Mouse (Mus musculus) fibroblast of lung, adult 2 months (primary cell): ENCODE measurements at regions not wholly inside any gene's neighbourhood (a gene's known extent, or its start where the extent isn't known, plus 50 kb on each side); places are given as distances from the start of the nearest gene placed in this dataset.

Experiments used
- DNase-seq: peaks from one replicate; pipeline ENCODE4 v3.0.0-alpha.2; 2011; ENCODE audit warnings: low read depth

DNA sequence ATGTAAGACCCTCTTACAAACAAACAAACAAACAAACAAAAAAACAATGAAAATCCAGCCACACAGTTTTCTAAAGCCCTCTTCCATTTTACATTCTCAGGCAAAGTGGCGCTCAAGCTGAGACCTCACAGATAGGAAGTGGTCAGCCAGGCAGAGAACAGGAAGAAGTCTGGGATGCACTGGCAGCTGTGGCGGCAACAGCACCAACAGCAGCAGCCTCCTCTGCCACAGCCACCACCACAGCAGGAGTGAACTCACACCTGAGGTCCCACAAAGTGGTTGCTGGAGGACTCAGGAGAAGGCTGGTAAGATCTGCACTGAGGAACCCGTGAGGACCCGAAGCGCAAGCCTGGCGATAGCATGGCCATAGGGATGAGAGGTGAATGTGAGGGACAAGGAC is 156.3 kb downstream of the Grm4 start:
- no peak for DNase-seq

DNA sequence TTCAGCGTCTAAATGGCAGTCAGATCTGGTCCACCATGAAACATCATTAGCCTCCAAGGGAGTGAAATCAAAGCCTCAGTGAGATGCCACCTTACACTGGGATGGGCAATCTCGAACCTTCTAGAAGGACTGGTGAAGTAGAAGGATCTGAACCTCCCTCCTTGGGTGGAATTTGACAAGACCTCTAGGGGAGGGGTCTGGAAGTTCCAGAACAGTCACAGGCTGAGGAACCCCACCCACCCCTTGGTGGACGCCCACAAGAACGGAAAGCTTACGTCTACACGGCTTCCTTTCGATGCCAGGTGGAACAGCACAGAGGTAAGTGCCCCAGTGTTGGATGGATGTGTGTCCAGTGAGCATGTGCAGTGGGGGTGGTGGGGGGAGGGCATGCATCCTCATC is 156.9 kb downstream of the Grm4 start:
- DNase-seq, result no peak

DNA sequence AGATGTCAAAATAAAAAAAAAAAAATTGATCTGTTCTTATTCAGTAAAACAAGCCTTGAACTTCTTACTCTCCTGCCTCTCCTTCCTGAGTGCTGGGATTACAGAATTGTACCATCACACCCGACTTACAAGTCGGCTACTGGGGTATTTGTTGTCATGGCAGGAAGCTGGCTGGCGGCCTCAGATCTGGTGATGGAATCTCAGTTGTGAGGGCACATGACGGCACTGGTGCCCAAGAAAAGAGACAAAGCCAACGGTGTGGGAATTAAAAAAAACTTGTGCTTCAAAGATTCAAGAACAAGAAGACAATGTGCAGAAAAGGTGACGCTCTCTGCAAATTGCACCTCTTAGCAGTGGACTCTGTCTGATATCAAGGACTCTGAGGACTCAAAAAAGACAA is 157.3 kb downstream of the Grm4 start:
- no peak for DNase-seq

DNA sequence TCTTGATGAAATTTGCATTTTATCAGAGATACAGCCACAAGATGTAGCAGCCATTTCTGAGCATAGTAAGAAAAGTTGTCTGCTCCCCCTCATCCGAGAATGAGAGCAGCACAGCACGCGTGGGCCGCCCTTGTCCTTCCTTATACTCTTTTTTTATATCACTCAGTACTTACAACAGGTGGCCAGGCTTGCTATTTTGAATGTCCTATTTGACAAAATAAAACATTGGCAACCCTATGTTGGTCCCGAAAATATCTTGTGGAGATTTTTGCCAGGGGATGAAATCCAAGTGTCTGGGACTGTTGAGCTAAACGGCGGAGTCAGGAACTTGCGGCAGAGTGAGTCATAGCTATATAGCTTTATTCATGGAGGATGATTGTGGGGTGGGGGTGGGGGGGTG is 158.0 kb upstream of the Lemd2 start:
- DNase-seq, result no peak

DNA sequence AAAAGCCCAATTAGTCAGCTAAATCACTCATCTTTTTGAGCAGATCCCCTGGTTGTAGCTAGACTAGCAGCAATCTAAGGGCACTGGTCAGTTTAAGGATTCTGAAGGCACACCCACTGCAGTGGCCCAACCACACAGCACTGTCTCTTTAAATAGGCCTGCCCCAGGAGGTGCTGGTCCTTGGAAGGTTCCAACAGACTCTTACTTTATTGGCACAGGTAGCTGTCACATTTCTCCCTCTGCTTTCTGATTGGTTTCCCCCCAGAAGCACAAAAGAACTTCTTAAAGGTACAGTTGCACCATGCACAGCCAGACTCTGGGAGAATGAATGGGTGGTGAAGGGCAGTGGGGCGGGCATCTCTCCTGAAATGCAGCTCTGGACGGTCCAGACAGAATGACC is 157.1 kb upstream of the Lemd2 start:
- no peak for DNase-seq

DNA sequence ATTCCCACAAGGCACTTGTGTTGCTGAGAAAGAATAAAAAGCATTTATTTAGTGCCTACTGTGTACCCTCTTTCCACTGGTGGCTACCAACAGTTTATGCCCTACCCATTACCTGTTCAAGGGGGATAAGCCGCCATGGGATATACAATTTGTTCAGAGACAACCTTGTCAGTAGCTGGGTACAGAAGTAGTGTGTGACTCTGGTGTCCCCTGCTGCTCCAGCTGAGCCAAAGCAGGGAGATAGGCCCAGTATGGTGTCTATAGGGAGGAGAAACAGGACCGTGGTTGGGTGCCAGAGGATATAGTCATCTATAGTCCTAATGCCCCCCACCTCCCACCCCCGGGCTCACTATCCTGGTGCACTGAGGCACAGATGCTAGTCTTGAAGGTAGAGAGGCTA is 152.6 kb upstream of the Lemd2 start:
- no peak for DNase-seq

DNA sequence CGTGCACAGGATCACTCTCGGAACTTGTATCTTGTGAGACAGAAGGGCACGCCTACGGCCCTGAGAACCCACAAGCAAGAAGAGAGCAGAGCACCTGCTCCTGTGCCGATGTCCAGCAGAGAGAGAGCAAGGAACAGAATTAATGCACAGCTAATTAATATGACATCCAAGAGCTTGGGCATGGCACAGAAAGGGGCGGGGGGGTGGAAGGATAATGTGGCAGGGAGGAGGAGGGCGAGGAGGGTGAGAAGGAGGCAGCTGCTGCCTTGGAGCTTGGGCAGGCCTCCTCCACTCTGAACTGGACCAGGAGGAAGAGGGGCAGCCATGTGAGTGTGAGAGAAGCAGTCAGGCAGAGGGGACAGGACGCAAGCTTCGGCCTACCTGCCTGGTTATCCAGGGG is 151.4 kb upstream of the Lemd2 start:
- no peak for DNase-seq

DNA sequence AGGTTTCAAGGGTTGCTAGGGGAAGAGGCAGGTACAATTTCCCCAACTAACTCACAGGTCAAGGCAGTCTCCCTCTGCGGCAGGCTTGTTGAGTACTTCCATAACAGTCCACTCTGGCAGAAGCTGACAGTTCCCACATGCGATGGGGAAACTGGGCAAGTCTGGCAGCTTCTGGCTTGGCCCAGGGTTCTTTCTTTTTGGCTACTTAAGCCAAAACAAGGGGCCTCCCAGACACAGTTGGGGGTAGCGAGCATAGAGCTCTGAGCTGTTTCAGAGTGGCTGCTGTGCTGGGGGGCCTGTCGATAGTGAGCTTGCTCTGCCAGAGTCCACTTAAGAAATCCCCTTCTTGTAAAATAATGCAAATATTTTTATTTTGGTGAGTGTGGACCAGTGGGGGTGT is 150.8 kb upstream of the Lemd2 start:
- DNase-seq, result no peak

DNA sequence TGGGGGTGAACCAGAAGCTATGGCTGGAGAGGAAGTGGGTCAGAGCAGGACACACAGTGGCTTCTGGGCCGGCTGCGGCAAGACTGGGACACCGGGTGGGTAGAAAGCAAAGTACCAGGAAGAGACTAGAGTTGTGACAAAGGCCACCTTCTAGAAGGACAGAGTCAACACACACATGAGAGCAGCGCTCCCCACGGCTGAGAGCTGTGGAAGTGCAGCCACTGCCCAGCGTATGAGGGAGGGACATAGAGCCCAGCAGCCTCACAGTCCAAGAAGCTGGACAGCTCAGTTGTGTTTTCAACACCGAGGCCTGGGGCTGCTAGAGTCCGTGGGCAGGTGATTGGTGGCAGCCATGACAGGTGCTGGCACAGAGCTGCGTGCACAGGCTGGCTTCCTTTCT is 145.6 kb upstream of the Lemd2 start:
- DNase-seq, result no peak

DNA sequence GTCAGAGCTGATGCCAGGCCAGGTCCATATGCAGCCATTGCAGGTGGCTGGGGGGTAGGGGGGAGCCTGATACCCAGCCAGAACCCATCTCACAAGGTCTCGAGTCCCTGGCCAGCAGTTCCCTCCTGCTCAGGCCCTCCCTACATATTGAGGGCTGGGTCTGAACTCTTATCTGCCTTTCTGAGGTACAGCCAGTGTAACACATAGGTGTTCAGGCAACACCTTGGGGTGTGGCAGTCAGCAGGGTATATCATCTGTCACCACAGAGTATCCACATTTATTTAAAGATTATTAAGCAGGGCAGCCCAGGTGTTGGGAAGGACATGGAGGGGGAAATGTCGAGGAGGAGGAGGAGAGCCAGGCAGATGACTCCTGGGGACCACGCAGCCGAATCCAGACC is 145.2 kb upstream of the Lemd2 start:
- DNase-seq, result no peak

DNA sequence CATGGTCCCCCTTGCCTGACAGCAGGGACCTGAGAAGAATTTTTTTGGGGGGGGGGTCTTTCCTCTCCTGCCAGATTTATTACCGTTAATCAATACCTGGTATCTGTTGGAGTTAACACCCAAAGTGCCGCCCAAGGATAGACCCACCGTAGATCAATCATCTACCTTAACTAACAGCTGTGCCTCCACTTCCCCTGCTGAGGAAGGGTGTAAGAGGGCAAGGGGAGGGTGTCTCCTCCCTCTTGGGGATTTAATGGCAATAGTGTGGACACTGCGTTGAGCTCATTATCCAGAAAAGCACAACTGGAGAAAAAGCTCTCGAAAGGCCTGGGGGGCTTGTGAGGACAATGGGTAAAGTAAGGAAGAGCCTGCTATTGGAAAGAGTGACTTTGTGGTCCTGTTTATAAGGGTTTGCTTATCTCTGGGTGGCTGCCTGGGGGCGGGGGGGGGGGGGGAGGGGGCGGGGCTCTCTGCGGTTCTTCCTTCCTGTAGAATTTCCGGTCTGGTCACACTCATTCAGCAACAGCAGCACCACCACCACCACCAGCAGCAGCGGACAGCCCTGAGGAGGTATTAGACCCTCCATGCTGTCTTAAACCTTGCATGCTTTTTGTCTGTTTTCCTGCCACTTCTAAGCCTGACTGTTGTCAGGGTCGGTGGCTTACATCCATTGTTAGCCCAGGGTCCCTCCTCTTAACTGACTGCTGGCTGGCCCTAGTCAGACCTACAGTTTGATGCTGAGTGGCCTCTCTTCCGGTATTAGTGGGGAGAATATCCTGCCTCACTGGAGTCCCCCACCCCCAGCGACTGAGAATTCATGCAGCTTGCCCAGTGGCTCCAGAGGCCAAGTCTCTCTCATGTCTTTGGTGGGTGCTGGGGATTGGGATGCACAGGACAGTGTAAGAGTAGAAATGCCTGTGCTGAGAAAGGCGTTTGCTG is 138.0 kb upstream of the Lemd2 start:
- DNase-seq, result no peak

DNA sequence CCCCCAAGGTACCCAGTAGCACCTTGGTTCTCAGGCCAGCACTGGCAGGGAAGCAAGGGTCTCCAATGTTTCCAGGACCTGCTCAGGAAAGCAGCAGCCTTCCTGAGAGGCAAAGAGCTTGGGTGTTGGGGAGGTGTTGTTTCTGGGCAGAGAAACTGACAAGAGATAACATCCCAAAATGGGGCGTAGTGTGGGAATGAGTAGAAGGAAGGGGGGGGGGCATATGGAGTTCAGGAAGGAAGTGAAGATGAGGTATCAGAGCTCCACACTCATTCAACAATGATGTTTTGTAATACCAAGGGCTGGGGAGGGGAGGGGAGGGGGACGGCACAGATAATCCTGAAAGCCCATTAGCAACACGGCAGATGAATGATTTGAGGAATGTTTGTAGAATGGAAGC is 135.6 kb upstream of the Lemd2 start:
- no peak for DNase-seq

DNA sequence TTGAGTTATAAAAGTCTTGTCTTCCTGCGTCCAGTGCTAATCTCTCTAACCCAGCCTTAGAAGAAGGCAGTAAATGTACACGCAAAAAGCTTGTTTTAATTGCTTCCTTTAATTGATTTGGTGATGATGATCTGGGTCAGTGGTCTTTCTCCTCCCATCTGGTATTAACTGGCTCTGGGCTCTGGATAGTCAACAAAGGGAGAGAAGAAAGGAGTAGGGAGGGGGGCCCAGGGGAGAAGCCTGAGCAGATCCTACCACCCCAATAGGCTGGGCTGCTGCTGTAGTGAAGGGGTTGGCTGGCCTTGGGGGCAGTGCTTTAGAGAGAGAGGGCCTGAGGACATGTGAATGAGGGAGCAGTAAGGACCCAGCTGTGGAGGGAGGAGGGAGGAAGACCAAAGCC is 135.0 kb upstream of the Lemd2 start:
- DNase-seq, result no peak

DNA sequence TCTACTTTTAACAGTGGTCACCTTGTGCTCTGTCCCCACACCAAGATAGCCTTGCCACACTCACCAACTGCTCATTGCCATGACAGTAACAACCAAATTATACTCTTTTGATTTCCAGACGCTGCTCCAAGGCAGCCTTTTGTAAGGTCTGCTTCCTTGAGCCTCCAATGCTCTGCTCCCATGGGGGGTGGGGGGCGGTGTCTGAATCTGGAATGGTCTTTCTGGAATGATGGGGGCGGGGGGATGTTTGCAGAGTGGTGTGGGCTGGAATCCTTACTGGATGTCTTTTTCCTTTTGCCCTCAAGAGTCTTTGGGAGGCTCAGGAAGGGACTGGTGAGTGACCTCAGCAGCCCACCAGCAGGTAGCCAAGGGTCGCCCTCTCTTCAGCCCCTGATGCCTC is 131.4 kb upstream of the Lemd2 start:
- DNase-seq, result no peak

DNA sequence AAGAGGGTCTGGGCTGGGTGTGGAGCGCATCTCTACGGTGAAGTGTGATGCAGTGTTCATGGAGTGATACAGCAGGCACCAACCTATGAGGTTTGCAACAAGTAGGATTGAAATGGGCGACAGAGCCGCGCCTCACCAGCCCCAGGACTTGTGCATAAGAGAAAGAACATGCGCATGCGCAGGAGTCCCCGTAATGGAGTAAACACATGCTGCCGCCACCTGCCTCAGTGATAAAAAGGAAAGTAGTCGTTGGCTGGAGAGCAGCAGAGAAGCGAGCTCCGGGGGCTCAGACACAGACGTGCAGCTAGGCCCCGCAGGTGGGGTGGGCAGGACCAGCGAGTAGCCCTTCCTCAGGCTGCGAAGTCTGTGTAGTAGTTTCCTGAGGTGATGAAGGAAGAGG is 129.3 kb upstream of the Lemd2 start:
- no peak for DNase-seq

DNA sequence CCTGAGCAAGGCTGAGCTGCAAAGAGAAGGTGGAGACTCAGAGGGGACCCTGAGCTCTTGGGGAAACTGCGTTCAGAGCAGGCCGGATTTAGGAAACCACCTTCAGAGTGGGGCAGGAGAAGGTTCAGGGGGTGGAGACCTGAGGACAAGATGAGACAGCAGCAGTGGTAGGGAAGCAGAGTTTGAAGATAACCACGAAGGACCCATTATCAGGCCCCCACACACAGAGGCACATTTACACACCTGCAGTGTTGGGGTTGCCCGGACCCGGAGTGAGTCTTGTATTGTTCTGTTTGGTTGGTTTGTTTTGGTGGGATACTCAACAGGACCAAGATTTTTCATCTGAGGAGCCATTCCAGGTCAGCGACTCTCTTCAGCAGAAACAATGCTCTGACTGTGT is 128.9 kb upstream of the Lemd2 start:
- DNase-seq, result no peak

DNA sequence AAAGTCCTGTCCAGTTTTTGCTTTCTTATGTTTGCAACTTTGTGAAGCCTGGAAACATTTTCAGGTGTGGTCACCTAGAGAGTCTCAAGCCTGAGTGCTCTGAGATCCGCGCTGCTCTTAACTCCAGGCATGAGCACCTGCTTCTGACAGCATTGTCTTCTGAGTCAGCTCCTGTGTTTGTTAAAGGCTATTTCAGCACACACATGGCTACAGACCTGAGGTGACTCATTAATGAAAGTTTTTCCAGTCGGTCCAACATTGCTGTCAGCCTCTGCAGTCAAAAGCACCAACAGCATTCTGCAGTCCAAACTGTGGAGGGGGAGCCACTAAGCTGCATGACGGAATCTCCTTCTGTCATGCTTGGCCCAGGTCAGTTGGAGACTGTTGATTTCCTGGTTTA is 127.8 kb upstream of the Lemd2 start:
- DNase-seq, result peak; percentile 23

DNA sequence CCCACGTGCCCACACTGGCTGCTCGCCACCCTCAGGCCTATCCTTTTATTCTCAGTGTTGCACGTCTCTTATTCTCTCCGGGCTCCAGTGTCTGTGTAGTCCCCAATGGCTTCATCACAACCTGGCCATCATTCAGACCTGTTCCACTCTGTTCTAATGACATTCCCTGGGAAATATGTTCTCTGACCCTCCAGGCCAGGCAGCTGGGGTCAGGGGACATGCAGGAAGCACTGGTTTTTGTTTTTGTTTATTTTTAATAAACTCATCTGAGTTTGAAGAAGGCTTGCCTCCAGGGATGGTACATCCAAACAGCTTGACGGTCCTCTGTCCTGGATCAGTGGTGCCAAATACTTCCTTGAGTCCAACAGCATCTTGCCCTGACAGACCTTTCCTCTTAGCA is 127.4 kb upstream of the Lemd2 start:
- no peak for DNase-seq

DNA sequence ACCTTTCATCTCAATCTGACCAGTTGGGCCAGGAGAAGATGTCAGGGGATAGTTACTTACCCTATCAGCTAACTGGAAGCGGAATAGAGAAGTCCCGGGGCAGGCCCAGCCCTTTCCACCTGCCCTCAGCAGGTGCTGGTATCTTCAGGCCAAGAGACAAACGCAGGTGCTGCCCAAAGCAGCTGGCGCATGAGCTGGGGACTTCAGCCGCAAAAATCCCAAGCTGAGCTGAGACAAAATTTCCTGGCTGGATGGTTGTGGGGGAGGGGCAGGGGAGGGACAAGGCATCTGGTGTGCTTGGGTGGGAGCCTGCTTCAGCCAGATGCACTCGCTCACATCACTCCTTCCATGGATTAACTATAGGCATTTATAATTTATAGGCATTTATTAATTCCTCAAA is 125.5 kb upstream of the Lemd2 start:
- no peak for DNase-seq

DNA sequence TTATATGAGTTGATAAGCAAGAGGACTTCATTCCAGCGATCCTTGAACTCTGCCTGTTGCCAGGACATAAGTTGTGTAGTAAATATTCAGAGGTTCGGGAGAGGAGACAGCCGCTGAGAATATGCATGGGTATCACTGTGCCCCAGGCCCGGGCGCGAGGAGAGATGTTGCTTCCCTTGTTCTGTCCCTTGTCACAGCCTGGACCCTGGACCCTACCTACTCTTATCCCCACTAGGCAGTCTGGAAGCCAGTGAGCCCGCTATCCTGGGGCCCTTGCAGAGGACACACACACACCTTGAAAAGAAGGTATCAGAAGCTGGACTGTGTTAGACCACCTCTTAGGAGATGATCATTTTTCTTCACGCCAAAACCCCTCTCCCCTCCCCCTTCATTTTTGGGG is 124.9 kb upstream of the Lemd2 start:
- no peak for DNase-seq

DNA sequence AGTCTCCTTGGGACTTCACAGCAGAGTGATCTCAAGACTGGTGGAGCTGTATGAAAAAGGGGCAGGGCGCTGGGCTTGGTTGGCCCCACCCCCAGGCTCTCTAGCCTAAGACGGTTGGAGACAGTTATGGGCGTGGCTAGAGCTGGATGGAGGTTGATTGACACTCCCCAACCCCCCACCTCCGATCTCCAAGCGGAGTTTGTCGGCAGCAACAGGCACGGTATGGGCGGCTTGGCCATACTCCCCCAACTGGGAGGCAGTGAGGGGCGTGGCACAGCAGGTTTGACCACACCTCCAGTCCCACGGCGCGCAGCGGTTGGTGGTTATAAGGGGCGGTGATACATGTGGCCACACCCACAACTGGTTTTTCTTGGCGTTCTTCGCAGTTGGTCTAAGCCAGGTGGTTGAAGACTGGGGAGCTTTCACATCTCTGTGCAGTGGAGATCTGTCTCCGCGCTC is 120.8 kb upstream of the Lemd2 start:
- no peak for DNase-seq

DNA sequence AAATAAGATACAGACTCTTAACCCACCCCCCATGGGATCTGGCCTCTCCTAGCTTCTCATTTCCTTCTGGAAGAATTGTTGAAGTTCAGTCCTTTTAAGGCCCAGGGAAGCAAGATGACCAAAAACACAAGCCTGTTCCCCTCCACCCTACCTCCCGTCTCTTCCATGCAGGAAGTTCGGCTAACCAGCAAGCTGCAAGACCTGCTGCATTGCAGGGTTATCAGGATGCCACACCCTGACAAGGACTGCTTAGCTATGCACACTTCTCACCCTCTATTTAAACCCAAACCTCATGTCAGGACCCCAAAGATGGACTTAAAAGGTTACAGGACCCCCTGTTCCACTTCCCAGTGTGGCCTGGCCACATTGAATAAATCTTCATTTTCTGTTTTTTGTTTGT is 119.2 kb upstream of the Lemd2 start:
- no peak for DNase-seq

DNA sequence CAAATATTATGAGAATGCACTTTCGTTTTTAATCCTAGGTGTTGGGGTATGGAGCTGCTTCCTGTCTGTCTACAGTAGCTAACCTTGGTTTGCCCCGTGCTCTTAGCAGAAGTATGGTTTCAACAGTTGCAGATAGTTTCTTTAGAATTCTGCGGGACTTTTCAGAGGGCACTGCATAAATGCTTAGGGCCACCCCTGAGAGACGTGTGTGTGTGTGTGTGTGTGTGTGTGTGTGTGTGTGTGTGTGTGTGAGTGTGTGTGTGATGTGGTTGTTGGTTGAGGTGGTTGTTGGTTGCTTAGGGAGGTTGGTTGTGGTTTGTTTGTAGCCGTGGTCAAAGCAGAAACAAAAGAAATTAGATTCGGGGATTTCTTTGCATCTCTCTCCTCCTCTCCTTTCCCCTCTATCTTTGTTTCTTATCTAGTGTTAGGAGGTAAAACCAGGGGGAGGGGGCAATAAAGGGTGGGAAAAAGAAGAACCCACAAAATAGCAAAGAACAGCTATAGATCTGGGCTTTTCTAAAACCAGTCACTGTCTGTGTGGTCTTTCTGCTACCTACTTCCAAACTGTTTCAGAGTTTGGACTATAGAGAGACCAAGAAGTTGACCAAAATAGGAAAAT is 118.7 kb upstream of the Lemd2 start:
- no peak for DNase-seq
